In the genomic region with DNA sequence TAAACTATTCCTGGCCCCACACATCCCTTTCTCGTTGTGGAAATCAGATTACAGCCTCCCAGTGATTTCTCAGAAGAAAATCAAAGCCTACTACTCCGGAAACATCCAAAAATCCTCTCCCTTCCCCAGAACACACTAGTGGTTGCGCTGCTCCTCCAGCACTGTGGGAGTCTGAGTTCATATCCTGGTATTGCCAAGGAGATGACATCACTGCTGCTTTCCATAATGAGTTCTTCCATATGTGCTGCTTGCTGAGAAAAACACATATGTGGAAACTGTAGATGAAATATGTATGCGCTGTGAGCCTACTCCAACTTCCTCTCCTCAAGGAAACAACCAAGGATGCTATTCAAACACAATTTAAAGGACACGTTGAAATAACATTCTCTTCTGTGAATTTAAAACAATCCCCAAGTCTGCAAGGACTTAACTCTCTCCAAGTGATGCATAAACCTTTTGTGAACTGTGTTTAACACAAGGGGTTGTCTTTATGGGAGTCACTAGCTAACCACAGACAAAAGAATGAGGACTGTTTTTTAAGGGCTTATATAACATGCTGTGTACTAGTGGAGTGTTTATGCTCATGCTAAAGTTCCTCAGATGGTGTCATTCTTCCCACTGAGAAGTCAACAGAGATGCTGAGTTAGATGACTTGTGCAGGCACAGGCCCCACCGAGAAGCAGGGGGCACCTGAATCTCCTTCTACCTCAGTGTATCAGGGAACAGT, we compare ENCODE assay signal across 9 mouse cellular contexts.
DNase-seq lines count a peak whose midpoint lies in the region; ATAC-seq lines count a peak whose summit lies in the region.
"Had no signal": no experiment of that assay in that cellular context is flagged by ENCODE, and none has a peak within 500 bp of the region (broad histone marks: within the 10 kb centered on the region; RNA-seq: fewer than 3 reads in every experiment).

No protein-coding gene starts in this region.

- H3K4me2 ChIP-seq in forebrain, embryonic 14.5 days (ENCODE audit: low read length): no peak overlapping the region
- no peak overlapping the region for H3K4me2 ChIP-seq in forebrain, embryonic 11.5 days (ENCODE audit: low read depth, low read length, severe bottlenecking)
- H3K4me2 ChIP-seq: liver, embryonic 12.5 days had no signal

- H3K4me1 ChIP-seq in forebrain, embryonic 14.5 days (ENCODE audit: control insufficient read depth, insufficient read depth, low read length): no peaks in the 10 kb centered on the region
- H3K4me1 ChIP-seq in forebrain, embryonic 11.5 days (replicated peaks; ENCODE audit: control insufficient read depth, insufficient read depth, low read length): no peaks in the 10 kb centered on the region
- H3K4me1 ChIP-seq: liver, embryonic 12.5 days had no signal

- ATAC-seq in forebrain, embryonic 14.5 days: peak; percentile 70; the same call in 1 of the 2 replicates
- ATAC-seq in forebrain, embryonic 11.5 days (replicated peaks; ENCODE audit: low FRiP score): no peak
- no peak for ATAC-seq in activated CD4-positive, CD25-positive, alpha-beta regulatory T cell, adult 4 months
- ATAC-seq: liver, embryonic 12.5 days had no signal

- H3K27ac ChIP-seq in forebrain, embryonic 14.5 days (ENCODE audit: low read depth, low read length): no peak overlapping the region
- no peak overlapping the region for H3K27ac ChIP-seq in forebrain, embryonic 11.5 days (ENCODE audit: low read depth, low read length)
- H3K27ac ChIP-seq: liver, embryonic 12.5 days had no signal

- no peaks in the 10 kb centered on the region for H3K36me3 ChIP-seq in forebrain, embryonic 14.5 days (ENCODE audit: control insufficient read depth, insufficient read depth, low read length)
- no peaks in the 10 kb centered on the region for H3K36me3 ChIP-seq in forebrain, embryonic 11.5 days (ENCODE audit: control insufficient read depth, insufficient read depth, low read length)
- H3K36me3 ChIP-seq: liver, embryonic 12.5 days had no signal

- no peak overlapping the region for H3K4me3 ChIP-seq in forebrain, embryonic 14.5 days (ENCODE audit: low read depth, low read length)
- H3K4me3 ChIP-seq in forebrain, embryonic 11.5 days (ENCODE audit: low read depth, low read length): no peak overlapping the region
- H3K4me3 ChIP-seq: liver, embryonic 12.5 days had no signal

- no peaks in the 10 kb centered on the region for H3K9me3 ChIP-seq in forebrain, embryonic 14.5 days (replicated peaks; ENCODE audit: control insufficient read depth, low read length)
- H3K9me3 ChIP-seq in forebrain, embryonic 11.5 days (ENCODE audit: control insufficient read depth, low read length): no peaks in the 10 kb centered on the region
- H3K9me3 ChIP-seq: liver, embryonic 12.5 days had no signal

- 73% methylated on average over 6 of the region's 6 CpGs for WGBS in forebrain, embryonic 14.5 days
- WGBS in forebrain, embryonic 11.5 days: 83% methylated on average over 6 of the region's 6 CpGs

- DNase-seq in forebrain, embryonic 14.5 days (ENCODE audit: low spot score): peak; percentile 58
- no peak for DNase-seq in forebrain, embryonic 11.5 days (ENCODE audit: low spot score)
- peak; percentile 6 to 23 for DNase-seq in layer of hippocampus, adult 8-10 months (ENCODE audit: low spot score in 2 of 2)
- no peak for DNase-seq in layer of hippocampus, postnatal 25 days (ENCODE audit: extremely low spot score in 1 of 2, low spot score in 1 of 2)
- DNase-seq in frontal cortex, postnatal 10 days (ENCODE audit: low spot score in 2 of 2): peak; percentile 8 to 27
- DNase-seq in right cerebral cortex, postnatal 10 days (ENCODE audit: low spot score in 2 of 2): peak; percentile 46 to 72
- DNase-seq in ovary, postnatal 36 days (ENCODE audit: low spot score): no peak

- H3K9ac ChIP-seq in forebrain, embryonic 14.5 days (ENCODE audit: low read length): no peak overlapping the region
- H3K9ac ChIP-seq in forebrain, embryonic 11.5 days (ENCODE audit: low read length): no peak overlapping the region
- H3K9ac ChIP-seq: liver, embryonic 12.5 days had no signal

- H3K27me3 ChIP-seq in forebrain, embryonic 14.5 days (replicated peaks; ENCODE audit: control insufficient read depth, insufficient read depth, low read length): no peaks in the 10 kb centered on the region
- no peaks in the 10 kb centered on the region for H3K27me3 ChIP-seq in forebrain, embryonic 11.5 days (ENCODE audit: control insufficient read depth, insufficient read depth, low read length)
- H3K27me3 ChIP-seq: liver, embryonic 12.5 days had no signal

Comparison
In these comparisons a context has a peak if more than half of its experiments do, and no peak if none do; other contexts are left out.
1. DNase-seq: peak in forebrain, embryonic 14.5 days (single experiment), layer of hippocampus, adult 8-10 months (2 of 2), frontal cortex, postnatal 10 days (2 of 2) and right cerebral cortex, postnatal 10 days (2 of 2); none in forebrain, embryonic 11.5 days (single experiment), layer of hippocampus, postnatal 25 days (0 of 2) and ovary, postnatal 36 days (single experiment).